Mouse (Mus musculus) CD4-positive naive resting alpha-beta T cell, adult 57 days (primary cell): Measurements from ENCODE around the gene Adamts17. TPM values are rescaled to one million over a fixed set of nuclear protein-coding genes. Genes with fewer than 3 reads are reported as not detected.

Experiments
- total RNA-seq: library from RNA; stranded (reverse); gene quantifications from one replicate; pipeline ENCODE4 v1.2.4, GENCODE M21; 2023

Gene Adamts17
- total RNA-seq = 3.3 TPM

DNA sequence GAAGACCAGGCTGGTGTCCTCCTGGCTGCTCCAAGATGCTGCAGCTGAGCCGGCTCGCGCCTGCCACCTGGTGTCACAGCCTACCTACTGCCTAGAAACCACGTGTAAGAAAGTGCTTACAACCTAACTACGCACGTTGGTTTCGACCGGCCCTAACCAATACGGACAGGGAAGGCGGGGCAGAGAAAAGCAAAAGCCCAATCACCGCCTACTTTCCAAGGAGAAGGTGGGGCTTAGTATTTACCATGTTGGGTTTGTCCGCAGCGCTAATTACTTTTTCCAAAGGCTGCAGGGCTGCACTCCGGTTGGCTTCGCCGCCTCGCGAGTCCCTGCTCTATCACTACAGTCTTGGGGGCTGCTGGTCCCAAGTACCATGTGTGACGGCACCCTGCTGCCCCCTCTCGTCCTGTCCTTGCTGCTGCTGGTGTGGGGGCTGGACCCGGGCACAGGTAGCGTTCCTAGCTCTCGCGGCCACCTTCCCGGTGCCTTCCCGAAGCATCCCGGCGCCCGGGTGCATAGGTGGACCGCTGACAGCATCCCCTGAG lies at the start of gene Adamts17:
Adamts17 (plus strand) TSS at position 273 of the 545 bp plus-strand sequence.

Other genes starting within 250 kb of the Adamts17 start
- 16.1 TPM for gene Asb7, start 150.1 kb upstream of the Adamts17 start, total RNA-seq
- gene Lins1, start 149.8 kb upstream of the Adamts17 start, total RNA-seq = 10.8 TPM
- not detected for gene Cers3, start 96.2 kb upstream of the Adamts17 start, total RNA-seq